Mouse (Mus musculus) hindlimb bud, embryonic 11.5 days (tissue): ENCODE data around the gene Ankfn1.

ENCODE experiments used
- DNase-seq: peaks from one replicate; pipeline ENCODE4 v3.0.0-alpha.2; 2012; ENCODE audit warnings: low read depth, low spot score; ENCODE audit errors: extremely low spot score

Gene Ankfn1

DNA sequence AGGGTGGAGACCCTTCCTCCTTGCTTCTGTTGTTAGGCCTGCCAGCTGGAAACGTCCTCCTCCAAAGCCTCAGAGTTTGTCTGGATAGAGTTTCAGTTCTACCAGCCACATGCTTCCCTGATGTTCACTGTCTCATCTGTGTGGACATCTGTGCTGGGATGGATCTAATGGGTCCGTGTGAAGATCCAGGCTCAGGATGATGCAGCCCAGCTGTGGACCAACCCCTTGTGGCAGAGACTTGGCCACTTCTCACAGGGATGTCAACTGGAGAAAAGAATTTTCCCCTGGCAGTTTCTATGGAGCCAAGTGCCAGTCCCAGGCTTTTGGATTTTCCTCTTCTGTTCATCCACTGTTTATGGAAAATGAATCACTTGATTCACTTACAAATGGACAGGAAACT is 100.5 kb downstream of the Ankfn1 start:
- no peak for DNase-seq

- no peak for DNase-seq
Observed at GRCm38 (mm10) chr11:89673916-89674507, 103.4 kb downstream of the Ankfn1 start.

GRCm38 (mm10) chr11:89672510-89673085 is 104.9 kb downstream of the Ankfn1 start:
- no peak for DNase-seq

GRCm38 (mm10) chr11:89665170-89665880 is 112.1 kb downstream of the Ankfn1 start:
- DNase-seq: peak; percentile 47

DNA sequence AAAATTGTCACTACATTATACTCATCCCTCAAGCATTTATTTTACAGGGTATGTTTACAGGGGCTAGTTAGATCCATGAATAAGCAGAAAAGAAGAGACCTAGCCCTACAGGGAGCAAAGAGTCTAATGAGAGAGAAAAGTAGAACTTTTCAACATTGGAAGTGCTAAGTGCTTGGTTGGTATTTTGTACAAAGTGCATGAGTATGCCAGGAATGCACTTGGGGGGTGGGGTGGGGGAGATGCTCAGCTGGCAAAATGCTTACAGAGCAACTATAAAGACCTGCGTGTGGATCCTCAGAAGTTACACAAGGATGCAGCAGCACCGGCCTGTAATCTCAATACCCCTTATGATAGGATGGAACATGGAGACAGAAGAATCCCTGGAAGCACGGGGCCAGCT is 118.4 kb downstream of the Ankfn1 start:
- DNase-seq: no peak

GRCm38 (mm10) chr11:89656556-89656955 is 120.9 kb downstream of the Ankfn1 start:
- DNase-seq: no peak

DNA sequence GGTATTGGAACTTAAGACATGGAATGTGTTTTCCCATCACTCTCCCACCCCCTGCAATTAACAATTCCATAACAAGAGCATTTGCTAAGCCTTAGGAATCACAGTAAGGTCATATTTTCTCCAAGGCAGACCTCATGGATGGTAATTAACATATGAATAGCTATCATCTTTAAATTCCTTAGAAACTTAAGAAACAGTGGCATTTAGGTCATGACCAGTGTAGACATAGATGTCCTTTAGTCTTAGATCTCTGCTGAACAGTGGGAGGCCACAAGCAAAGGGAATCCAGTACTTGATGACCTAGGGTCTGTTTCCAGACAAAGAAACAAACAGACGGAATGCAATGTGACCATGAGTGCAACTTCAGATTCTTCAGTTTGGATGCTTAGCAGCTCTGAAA is 141.7 kb downstream of the Ankfn1 start:
- DNase-seq: no peak

- no peak for DNase-seq
Observed at GRCm38 (mm10) chr11:89631315-89631714, 146.1 kb downstream of the Ankfn1 start.

DNA sequence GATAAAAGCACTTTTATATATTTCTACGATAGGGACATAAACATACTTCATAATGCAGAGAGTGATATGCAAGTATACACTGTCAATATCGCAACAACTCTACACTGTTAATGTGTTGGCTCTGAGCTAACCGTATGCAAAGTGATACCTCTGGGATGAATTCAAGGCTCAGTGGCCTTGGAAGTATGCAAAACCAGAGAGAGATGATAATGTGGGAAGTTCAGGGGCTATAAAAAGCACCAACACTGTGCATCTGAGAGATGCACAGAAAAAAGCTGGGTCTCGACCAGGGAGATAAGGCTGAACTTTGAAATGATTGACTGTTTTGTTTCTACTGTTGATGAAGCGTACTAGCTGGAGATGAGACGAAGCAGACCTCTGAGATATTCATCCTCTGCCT is 148.9 kb downstream of the Ankfn1 start:
- no peak for DNase-seq

DNA sequence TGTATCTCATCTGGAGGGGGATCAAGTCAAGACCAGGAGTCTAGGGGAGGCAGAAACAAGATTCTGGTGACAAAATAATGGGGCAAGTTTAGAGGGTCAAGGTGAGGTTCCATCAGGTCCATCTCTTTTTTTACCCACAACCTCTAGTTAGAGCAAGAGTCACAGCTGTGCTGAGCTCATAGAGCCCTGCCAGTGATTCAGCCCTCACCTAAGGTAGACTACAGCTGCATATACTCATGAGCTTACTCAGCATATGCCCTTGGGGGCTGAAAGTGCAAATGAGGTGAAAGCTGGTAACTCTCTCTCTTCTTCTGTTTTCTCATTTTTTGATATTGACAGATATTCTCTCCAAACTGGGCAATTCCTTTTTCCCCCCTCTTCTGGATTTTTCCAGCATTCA is 150.2 kb downstream of the Ankfn1 start:
- no peak for DNase-seq

DNA sequence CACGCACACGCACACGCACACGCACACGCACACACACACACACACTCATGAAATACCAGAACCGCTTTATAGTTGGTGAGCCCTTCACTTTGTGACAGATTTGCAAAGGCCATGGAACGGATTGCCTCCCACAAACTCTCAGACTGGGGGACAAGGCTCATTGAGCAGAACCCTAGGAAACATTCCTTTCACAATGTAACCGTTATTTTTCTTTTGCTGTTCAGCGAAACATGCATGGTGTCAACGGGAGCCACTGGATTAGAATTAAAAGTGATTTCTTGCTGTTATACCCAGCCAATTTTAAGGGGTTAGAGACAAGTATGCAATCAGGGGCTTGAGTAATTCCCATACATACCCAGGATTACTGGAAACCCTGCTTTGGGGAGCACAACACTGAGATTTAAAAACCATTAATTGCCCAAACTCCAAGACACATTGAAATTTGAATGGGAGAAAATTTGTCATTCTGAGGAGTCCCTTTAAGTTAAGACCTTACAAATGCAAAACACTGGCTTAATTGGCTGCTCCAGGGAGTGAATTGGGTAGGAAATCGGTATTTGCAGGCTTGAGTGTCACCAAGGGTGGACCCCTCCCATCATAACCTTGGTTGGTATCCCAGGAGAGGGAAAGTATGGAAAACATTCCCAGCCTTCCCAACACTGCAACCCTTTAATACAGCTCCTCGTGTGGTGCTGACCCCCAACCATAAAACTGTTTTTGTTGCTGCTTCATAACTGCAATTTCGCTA is 153.6 kb downstream of the Ankfn1 start:
- no peak for DNase-seq

DNA sequence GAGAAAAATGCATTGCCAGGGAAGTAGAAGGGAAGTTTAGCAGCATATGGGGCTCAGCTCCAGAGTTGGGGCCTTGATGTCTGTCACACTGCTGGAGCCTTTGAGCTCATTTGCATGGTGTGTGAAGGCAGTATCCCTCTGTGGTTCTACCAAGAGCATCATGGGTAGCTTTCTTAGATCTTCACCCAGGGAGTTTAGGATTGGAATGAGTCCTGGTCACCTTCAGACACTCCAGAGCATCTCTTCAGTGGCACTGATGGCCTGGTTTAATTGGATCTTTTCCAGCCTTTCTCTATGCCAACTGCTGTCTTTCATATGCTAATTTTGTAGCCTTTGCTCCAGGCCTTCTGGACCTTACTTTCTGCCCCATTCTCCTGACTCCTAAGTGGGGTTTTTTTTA is 157.5 kb downstream of the Ankfn1 start:
- no peak for DNase-seq

DNA sequence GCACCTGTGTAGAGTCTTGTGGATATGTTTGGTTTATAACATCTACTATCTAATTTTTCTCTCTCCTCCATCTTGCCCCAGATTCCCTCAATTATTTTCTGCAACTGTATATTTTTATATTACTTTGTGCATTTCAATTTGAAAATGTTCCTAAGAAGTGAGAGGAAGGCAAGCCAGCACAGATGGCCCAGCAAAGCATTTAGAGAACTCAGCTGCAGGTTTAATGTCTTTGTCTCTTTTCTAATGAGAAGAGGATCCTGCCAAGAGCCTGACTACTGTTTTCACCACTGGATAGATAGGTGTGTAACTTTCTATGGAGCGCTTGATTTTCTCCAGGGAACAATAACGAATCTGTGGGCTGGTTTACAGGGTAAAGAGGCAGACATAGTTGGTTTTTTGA is 161.6 kb downstream of the Ankfn1 start:
- no peak for DNase-seq

DNA sequence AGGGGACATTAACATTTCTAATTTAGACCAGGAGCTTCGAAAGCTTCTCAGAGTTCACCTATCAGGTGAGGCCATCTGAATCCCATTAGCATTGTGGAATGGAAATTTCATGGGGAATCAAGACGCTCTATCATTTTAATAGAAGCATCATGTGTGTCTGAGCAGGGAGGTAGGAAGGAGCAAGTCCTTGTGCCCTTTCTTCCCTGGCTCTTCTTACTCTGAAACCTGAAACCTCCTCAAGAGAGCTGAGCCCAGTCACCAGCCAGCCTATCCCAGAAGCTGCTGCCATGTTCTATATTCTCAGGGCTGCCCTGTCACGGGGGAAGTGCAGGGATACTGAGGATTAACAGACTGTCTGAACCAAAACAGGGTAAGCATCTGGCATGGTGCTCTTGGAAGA is 165.9 kb downstream of the Ankfn1 start:
- no peak for DNase-seq

GRCm38 (mm10) chr11:89608071-89608470 is 169.4 kb downstream of the Ankfn1 start:
- no peak for DNase-seq

DNA sequence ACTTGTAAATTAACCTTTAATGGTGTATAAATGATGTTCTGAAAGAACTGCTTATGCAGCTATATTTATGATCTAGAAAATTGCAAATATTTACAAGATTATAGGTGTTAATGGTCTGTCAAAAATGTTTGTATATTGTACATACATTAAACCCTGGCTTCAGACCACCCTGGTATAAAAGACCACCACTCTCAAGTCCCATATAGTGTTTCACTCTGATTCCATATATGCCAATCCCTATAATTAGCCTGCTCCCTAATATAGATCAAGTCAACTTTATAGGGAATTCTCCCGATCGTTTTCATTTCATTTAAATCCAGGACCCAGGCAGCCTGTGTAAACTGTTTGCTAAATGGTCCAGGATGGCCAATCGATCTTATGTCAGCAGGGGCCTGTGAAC is 170.2 kb downstream of the Ankfn1 start:
- DNase-seq: no peak

DNA sequence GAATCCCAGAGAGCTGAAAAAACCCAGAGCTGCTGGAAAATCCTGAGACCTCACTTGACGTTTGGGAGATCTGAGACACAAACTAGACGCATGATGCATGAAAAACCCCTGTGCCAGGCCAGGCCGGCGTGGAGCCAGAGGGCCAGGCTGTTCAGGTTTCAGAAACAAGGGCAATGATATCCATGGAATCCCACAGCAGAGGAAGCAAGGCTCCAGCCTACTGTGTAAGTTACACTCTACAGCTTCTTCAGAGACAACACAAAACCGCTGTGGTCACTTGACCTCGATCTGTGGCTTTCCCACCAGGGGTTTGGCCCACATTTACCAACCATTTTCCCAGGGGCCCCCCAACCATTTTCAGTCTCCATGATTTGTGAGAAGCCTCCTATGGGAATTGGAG is 171.1 kb downstream of the Ankfn1 start:
- DNase-seq: no peak

DNA sequence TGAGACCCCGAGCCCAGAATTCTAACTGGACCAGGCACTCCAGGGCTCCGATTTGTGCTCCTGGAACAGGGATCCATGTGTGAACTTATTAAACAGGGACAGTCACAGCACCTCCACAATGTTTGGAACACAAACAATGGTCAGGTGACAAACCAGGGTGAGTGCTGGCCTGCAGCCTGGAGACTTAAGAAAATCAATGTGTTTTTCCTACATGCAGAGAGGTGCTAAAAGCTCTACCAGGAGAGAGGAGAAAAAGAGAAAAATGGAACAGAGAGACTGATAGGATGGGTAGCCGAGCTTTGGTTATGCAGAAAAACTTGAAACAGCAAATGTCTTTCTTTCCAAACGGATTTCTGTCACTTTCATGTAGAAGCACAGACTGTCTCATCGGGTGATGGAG is 174.5 kb downstream of the Ankfn1 start:
- no peak for DNase-seq

- no peak for DNase-seq
Observed at GRCm38 (mm10) chr11:89600921-89601515, 176.4 kb downstream of the Ankfn1 start.

DNA sequence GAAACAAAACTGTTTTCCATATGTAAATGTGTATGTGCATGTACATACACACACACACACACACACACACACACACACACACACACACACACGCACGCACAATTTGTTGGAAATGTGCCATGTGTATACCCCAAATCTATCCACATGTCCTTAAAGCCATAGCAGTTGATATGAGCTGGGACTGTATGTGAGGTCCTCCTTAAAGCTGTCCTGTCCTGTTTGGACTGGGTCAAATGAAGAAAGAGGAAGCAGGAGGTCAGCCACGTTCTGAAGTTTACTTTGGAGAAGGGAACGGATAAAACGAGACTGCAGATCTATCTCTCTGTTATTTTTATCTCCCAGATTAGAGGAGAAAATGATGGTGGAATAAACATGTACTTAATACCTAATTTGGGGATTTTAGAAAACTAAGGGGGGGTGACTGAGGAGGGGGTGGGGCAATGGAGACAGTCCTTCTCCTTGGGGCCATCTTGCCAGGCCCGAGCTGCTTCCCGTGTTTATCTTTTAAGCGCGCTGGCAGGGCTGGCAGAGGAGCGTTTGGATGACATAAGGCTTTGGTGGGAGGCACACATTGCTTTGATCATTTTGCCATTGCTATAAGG is 187.1 kb downstream of the Ankfn1 start:
- no peak for DNase-seq

- no peak for DNase-seq
Observed at GRCm38 (mm10) chr11:89586341-89586740, 191.1 kb downstream of the Ankfn1 start.
